Mouse (Mus musculus): ENCODE measurements at regions not wholly inside any gene's neighbourhood (a gene's known extent, or its start where the extent isn't known, plus 50 kb on each side); places are given as distances from the start of the nearest gene placed in this dataset.

DNA sequence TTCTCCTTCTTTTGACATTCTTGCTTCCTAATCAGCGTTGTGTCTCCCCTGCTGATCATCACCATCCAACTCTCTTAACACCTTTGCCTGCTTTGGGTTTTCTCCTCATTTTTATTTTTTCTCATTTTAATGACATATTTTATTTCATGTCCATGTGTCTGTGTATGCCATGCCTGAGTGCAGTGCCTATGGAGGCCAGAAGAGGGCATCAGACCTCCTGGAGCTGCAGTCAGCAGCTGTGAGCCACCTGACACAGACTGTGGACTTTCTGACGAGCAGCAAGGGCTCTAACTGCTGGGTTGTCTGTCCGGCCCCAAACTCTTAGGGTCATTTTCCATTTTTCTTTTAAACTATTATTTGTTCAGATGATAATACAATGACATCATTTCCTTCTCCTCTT lies 203.8 kb downstream of the Gm11011 start:
- TF ChIP-seq MYOD1 (IDR thresholded peaks at IDR 0.05; ENCODE audit: control insufficient read depth in 1 of 3, insufficient read length in 2 of 3, low read depth in 2 of 3): no peak
- TF ChIP-seq REST (IDR thresholded peaks at IDR 0.05; ENCODE audit: insufficient read depth, insufficient read length): no peak
- no peak for TF ChIP-seq USF1 (IDR thresholded peaks at IDR 0.05; ENCODE audit: low read depth)
- TF ChIP-seq POLR2A (IDR thresholded peaks at IDR 0.05; ENCODE audit: insufficient read length, low read depth): no peak
- TF ChIP-seq CEBPB (IDR thresholded peaks at IDR 0.05; ENCODE audit: insufficient read depth, poor library complexity, severe bottlenecking): no peak

All from myocyte (in vitro differentiated cells).